Mouse (Mus musculus) brain, adult 2 months (tissue): ENCODE data around the gene Pgm5.
A peak's percentile ranks its signal among the peaks of the same experiment; 100 is the strongest.

Experiments used
- DNase-seq: peaks from one replicate; pipeline ENCODE4 v3.0.0; 2011; ENCODE audit warnings: low read depth, low spot score

The Pgm5 gene

GRCm38 (mm10) chr19:24871037-24871635 is 9.5 kb upstream of the Pgm5 start:
- peak; percentile 82 for DNase-seq

- DNase-seq: no peak
Measured at GRCm38 (mm10) chr19:24865436-24865835, 3.8 kb upstream of the Pgm5 start.

- DNase-seq: no peak
Measured at GRCm38 (mm10) chr19:24861276-24861611, 411 bp downstream of the Pgm5 start.

- peak; percentile 16 for DNase-seq
Measured at GRCm38 (mm10) chr19:24851456-24852315, 10.0 kb downstream of the Pgm5 start.

- no peak for DNase-seq
Measured at GRCm38 (mm10) chr19:24848844-24849243, 12.8 kb downstream of the Pgm5 start.

GRCm38 (mm10) chr19:24848345-24848744 is 13.3 kb downstream of the Pgm5 start:
- DNase-seq: no peak

GRCm38 (mm10) chr19:24845007-24845546 is 16.6 kb downstream of the Pgm5 start:
- peak; percentile 6 for DNase-seq

GRCm38 (mm10) chr19:24842080-24842479 is 19.6 kb downstream of the Pgm5 start:
- no peak for DNase-seq

- peak; percentile 14 for DNase-seq
Measured at GRCm38 (mm10) chr19:24824517-24824916, 37.1 kb downstream of the Pgm5 start.

GRCm38 (mm10) chr19:24815661-24816221 is 45.9 kb downstream of the Pgm5 start:
- no peak for DNase-seq

- DNase-seq: no peak
Measured at GRCm38 (mm10) chr19:24812861-24813293, 48.8 kb downstream of the Pgm5 start.

- no peak for DNase-seq
Measured at GRCm38 (mm10) chr19:24812106-24812810, 49.4 kb downstream of the Pgm5 start.

GRCm38 (mm10) chr19:24811451-24811850 is 50.2 kb downstream of the Pgm5 start:
- DNase-seq: no peak

- DNase-seq: no peak
Measured at GRCm38 (mm10) chr19:24806013-24806412, 55.6 kb downstream of the Pgm5 start.

GRCm38 (mm10) chr19:24797606-24798005 is 64.0 kb downstream of the Pgm5 start:
- no peak for DNase-seq

GRCm38 (mm10) chr19:24794350-24794749 is 67.3 kb downstream of the Pgm5 start:
- no peak for DNase-seq

- DNase-seq: no peak
Measured at GRCm38 (mm10) chr19:24793545-24794139, 68.0 kb downstream of the Pgm5 start.

- no peak for DNase-seq
Measured at GRCm38 (mm10) chr19:24792876-24793275, 68.8 kb downstream of the Pgm5 start.

GRCm38 (mm10) chr19:24785898-24786297 is 75.8 kb downstream of the Pgm5 start:
- DNase-seq: no peak

- no peak for DNase-seq
Measured at GRCm38 (mm10) chr19:24785056-24785675, 76.5 kb downstream of the Pgm5 start.

- no peak for DNase-seq
Measured at GRCm38 (mm10) chr19:24783736-24784135, 77.9 kb downstream of the Pgm5 start.
